Mouse (Mus musculus) kidney, embryonic 14.5 days (tissue): Measurements from ENCODE around the gene Sec24a. TPM values are rescaled to one million over a fixed set of nuclear protein-coding genes. Genes with fewer than 3 reads are reported as not detected.

Experiments
- ATAC-seq: fragments of 200-750 bp; cut with Nextera tagmentation; 2 replicates; pipeline ENCODE4 v1.8.0; 2017; ENCODE audit warnings: moderate number of reproducible peaks, mild to moderate bottlenecking, moderate TSS enrichment, moderate library complexity; ENCODE audit not compliant: low FRiP score, low TSS enrichment
- H3K27ac ChIP-seq: fragments of 300-500 bp; sonication (generic); 2 replicates; pipeline ENCODE4 v1.5.1; 2014; ENCODE audit warnings: low read depth, mild to moderate bottlenecking, low read length, moderate library complexity, mixed read lengths
- H3K27me3 ChIP-seq: fragments of 300-500 bp; sonication (generic); 2 replicates; pipeline ENCODE4 v1.6.1; 2014; ENCODE audit warnings: mild to moderate bottlenecking, low read length; ENCODE audit not compliant: control insufficient read depth, insufficient read depth
- H3K36me3 ChIP-seq: fragments of 300-500 bp; sonication (generic); 2 replicates; pipeline ENCODE4 v1.6.1; 2014; ENCODE audit warnings: low read length, mixed read lengths; ENCODE audit not compliant: control insufficient read depth, insufficient read depth
- H3K4me1 ChIP-seq: fragments of 300-500 bp; sonication (generic); 2 replicates; pipeline ENCODE4 v1.6.1; 2014; ENCODE audit warnings: low read length, mixed read lengths; ENCODE audit not compliant: control insufficient read depth, insufficient read depth
- H3K4me2 ChIP-seq: fragments of 300-500 bp; sonication (generic); replicated peaks from 2 replicates; pipeline ENCODE4 v1.6.1; 2014; ENCODE audit warnings: low read depth, mild to moderate bottlenecking, low read length
- H3K4me3 ChIP-seq: fragments of 300-500 bp; sonication (generic); 2 replicates; pipeline ENCODE4 v1.5.1; 2014; ENCODE audit warnings: mild to moderate bottlenecking, low read length
- H3K9ac ChIP-seq: fragments of 300-500 bp; sonication (generic); 2 replicates; pipeline ENCODE4 v1.6.1; 2014; ENCODE audit warnings: low read depth, mild to moderate bottlenecking, low read length, moderate library complexity
- H3K9me3 ChIP-seq: fragments of 300-500 bp; sonication (generic); 2 replicates; pipeline ENCODE4 v1.6.1; 2016; ENCODE audit warnings: low read length; ENCODE audit not compliant: control insufficient read depth
- WGBS: fragments of 180-500 bp; shearing (Covaris S2); extraction: QIAGEN DNeasy Blood & Tissue Kit; methylation state at CpG from one replicate; pipeline ENCODE4 v1.1.7; 2014; 5-methylcytosine and 5-hydroxymethylcytosine counted together
- polyA plus RNA-seq: library from polyadenylated mRNA; unstranded; fragments of >200 nt; fragmentation: Nextera tagmentation; extraction: Ambion mirVana; gene quantifications from 2 replicates; pipeline ENCODE4 v1.2.1, GENCODE M21; 2014

Gene Sec24a
- polyA plus RNA-seq, 1 experiment from 2014 or later, result 18.3 TPM

DNA sequence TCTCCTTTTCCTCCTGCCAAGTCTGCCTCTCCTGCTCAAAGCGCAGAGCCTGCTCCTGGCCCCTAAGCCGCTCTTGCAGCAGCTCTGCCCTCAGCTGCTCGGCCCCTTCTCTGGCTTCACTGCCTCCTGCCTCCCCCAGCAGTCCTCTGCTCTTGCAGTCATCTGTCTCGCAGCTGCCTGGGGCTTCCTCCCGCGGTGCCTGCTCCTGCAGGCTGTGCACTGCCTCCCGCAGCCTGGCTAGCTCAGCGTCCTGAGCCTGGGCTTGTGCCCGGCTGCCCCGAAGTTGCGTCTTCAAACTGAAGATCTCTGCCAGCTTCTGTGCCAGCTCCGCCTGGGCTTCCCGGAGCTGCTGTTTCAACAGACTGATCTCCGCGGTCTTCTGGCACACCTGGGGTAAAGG lies 119.7 kb downstream of the Sec24a start:
- Histone ChIP-seq H3K4me3 (no peak overlapping the region), H3K36me3 (peaks cover 26% of the 10 kb centered on the region; the same call in 1 of the 2 replicates), H3K4me2 (no peak overlapping the region), H3K27me3 (no peaks in the 10 kb centered on the region), H3K9ac (no peak overlapping the region), H3K9me3 (no peaks in the 10 kb centered on the region), H3K27ac (no peak overlapping the region), H3K4me1 (peaks cover 25% of the 10 kb centered on the region; the same call in 1 of the 2 replicates)
- ATAC-seq, result no peak
- 63% methylated on average over 15 of the region's 15 CpGs for WGBS

DNA sequence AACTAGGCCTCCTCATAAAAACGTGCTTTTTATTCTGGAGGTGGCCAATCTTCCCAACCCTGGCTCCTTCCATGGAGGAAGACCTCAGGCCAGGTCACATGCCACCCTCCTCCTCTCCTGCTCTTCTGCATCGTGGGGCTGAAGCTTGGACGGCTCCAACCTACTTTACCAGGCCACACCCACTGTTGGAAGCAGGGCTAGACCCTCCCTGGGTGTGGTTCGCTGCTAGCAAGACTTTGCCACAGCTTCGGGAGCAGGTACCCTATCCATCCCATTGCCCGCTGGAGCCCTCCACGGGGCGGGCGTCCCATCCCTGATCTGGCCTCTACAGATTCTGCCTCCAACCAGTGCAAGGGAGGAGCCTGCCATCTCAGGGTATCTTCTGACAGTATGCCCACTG lies 120.2 kb downstream of the Sec24a start:
- no peak for ATAC-seq

More for the DNA sequence above, 120.2 kb downstream of the Sec24a start:
- Histone ChIP-seq H3K9ac (no peak overlapping the region), H3K27ac (no peak overlapping the region), H3K9me3 (no peaks in the 10 kb centered on the region), H3K4me2 (no peak overlapping the region), H3K36me3 (peaks cover 26% of the 10 kb centered on the region; the same call in 1 of the 2 replicates), H3K4me3 (no peak overlapping the region), H3K27me3 (no peaks in the 10 kb centered on the region), H3K4me1 (peaks cover 24% of the 10 kb centered on the region; the same call in 1 of the 2 replicates)
- 80% methylated on average over 9 of the region's 9 CpGs for WGBS

Other genes starting within 250 kb of the Sec24a start
- gene Phykpl, start 178.9 kb downstream of the Sec24a start, polyA plus RNA-seq, result 15.9 and 23.2 TPM in 2 replicates
- gene Hnrnpab, start 156.8 kb downstream of the Sec24a start, polyA plus RNA-seq, result 628 and 680 TPM in 2 replicates
- gene Nhp2, start 143.9 kb downstream of the Sec24a start, polyA plus RNA-seq, result 211 and 264 TPM in 2 replicates
- 38.9 and 48.7 TPM in 2 replicates for gene Rmnd5b, start 127.7 kb downstream of the Sec24a start, polyA plus RNA-seq
- gene N4bp3, start 112.8 kb downstream of the Sec24a start, polyA plus RNA-seq, result 18.5 and 22.6 TPM in 2 replicates
- 2.4 and 3.8 TPM in 2 replicates for gene D930048N14Rik, start 112.7 kb downstream of the Sec24a start, polyA plus RNA-seq
- 105 and 142 TPM in 2 replicates for gene 0610009B22Rik, start 74.8 kb downstream of the Sec24a start, polyA plus RNA-seq
- 116 and 133 TPM in 2 replicates for gene Sar1b, start 53 bp upstream of the Sec24a start, polyA plus RNA-seq
- gene Jade2, start 94.0 kb upstream of the Sec24a start, polyA plus RNA-seq, result 0.37 and 0.38 TPM in 2 replicates
- gene Cdkn2aipnl, start 204.0 kb upstream of the Sec24a start, polyA plus RNA-seq, result 87.9 and 104 TPM in 2 replicates
- gene Ube2b, start 237.1 kb upstream of the Sec24a start, polyA plus RNA-seq, result 149 and 215 TPM in 2 replicates
- gene Cdkl3, start 240.6 kb upstream of the Sec24a start, polyA plus RNA-seq, result 9.7 and 10.1 TPM in 2 replicates